Mouse (Mus musculus) spleen, embryonic (tissue): ENCODE data around the gene Cfap77.

Experiments used
- CTCF ChIA-PET: fragments of 350-600 bp; sonication (Branson Sonifier 250); formaldehyde crosslinking; loops from one replicate; lab custom pipeline; 2022; lab: Charles Lee

The Cfap77 gene

DNA sequence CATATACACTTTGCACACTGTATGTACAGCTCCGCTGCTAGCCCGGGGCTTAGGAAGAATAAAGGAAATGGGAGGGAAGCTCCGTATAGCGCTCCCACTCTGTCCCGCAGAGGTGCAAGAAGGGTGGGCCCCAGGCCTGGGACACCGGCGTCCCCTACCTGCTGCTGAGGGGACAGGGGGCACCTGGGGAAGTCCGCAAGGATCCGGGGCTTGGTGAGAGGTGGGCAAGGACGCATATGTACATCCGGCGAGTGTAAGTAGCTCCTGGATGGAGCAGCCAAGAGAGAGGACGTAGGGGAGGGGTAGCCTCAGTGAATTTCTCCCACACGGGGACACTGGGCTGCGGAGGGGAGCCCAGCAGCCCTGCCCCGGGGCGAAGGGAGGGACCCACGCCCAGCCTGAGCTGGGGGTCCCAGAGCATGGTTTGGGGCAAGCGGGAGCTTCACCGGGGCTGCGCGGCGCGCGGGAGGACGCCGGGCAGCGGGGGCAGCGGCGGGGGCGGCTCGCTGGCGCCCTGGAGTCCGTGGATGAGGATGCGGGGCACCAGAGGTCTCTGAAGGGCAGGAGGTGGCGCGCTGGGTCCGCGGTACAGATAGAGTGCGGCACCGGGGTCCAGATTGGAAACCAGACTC is 145.6 kb downstream of the Cfap77 start:
- CTCF ChIA-PET = interaction anchor here (0.5 kb wide), 1 partner anchor 188 kb away, joined by 4 read pairs; no protein-coding TSS in a partner anchor

GRCm38 (mm10) chr2:28908389-28909153 is 146.3 kb downstream of the Cfap77 start:
- CTCF ChIA-PET = no interaction called here

DNA sequence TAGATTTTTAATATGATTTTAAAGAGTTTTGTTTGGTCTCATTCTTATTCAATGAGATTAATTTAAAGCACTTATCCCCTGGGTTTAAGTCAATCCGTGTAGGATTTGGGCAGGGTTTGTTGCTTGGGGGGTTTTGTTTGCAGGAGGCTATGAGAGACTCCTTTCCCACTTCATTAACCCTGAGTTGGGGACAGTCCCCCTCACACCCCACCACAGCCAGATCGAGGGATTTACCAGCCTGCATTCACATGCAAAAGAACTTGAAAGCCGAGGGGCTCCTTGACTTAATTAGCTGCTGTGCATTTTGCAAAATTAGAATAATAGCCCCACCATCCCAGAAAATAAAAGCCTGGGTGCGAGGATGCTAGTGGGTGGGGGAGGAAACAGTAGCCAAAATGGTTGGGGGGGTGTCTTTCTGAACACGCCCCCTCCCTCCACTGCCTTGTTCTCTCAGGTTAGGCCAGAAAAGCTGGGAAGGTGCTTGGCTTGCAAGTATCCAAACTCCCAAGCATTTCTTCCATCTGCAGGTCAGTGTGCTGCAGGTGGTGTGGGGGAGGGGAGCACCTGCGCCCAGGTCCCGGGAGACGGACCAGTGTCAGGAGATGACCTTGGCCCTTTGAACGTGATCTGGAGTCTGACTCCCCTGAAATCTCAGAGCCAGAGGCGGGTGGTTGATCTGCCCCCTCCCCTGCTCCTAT is 147.0 kb downstream of the Cfap77 start:
- CTCF ChIA-PET = no interaction called here

DNA sequence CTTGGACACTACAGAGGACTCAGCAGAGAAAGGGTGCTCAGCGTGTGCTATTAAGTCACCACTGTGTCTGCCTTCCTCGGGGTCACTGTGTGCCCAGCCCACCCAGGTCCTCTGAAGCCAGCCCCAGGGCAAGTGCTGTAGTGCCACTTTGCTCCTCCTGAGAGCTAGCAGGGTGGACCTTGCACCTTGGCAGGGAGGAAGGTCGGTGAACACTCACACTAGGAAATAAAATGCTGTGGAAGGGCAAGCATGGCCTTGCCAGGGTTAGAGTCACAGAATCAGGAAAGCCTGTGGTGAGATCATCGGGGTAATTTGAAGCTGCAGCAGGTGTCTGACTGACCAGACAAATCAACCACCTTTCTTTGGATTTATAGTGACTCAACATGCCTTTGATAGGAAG is 149.3 kb downstream of the Cfap77 start:
- CTCF ChIA-PET = no interaction called here

DNA sequence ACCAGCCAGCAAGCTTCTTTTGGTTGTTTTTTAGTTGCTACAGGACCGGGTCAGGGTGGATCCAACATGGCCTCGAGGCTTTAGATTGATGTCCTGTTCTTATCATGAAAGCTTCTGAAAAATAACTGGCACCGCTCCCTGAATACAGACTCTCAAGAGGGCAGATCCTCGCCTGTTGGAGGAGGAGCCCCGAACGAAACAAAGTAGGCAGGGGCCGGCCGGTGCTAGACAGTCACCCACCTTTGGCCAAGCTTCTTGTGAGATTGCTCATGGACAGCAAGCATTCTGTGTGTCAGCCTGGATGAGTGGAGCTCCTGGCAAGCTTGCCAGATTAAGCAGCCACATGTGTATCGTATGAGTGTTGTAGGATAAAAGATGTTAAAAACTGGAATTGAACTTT is 150.1 kb downstream of the Cfap77 start:
- CTCF ChIA-PET = no interaction called here

DNA sequence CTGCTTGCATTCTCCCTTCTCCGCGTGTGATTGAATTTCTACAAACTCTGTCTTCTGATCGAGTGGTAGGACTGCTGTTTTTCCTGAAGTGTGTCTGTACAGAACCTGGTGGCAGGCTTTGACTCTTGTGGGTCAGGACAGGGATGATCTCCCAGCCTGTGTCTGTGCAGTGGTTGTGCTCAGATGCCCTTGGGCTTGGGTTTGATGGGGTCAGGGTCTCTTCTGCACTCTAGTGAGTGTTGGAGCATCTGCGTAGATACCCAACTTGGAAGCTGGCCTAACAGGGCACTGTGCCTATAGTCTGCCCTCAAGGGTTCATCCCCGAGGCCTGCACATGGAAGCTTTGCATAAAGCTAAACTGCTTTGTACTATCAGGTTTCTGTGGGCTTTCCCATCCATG is 151.0 kb downstream of the Cfap77 start:
- CTCF ChIA-PET = no interaction called here

- CTCF ChIA-PET = interaction anchor here (0.6 kb wide), 1 partner anchor 16 kb away, joined by 3 read pairs; no protein-coding TSS in a partner anchor
Observed at GRCm38 (mm10) chr2:28902291-28902690, 152.6 kb downstream of the Cfap77 start.

GRCm38 (mm10) chr2:28897340-28897899 is 157.4 kb downstream of the Cfap77 start:
- CTCF ChIA-PET = no interaction called here

- CTCF ChIA-PET = no interaction called here
Observed at GRCm38 (mm10) chr2:28895876-28896275, 159.0 kb downstream of the Cfap77 start.

DNA sequence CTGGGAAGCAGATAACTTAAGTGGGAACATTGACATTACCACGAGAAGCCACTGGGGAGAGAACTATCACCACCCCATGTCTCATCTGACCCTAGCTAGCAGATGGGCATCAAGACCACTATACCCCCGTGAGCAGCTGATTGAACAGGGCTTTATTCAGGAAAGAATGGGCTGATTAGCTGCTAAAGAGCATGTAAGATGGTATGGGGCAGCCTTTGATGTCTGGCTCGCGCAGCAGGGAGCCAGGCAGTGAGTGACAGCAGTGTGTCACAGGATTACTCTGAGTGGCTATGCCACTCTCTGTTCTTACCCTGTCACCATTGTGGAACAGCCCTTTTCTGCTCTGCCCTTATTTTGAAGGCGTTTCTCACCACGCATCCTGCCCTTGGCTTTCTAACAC is 161.3 kb downstream of the Cfap77 start:
- CTCF ChIA-PET = no interaction called here

DNA sequence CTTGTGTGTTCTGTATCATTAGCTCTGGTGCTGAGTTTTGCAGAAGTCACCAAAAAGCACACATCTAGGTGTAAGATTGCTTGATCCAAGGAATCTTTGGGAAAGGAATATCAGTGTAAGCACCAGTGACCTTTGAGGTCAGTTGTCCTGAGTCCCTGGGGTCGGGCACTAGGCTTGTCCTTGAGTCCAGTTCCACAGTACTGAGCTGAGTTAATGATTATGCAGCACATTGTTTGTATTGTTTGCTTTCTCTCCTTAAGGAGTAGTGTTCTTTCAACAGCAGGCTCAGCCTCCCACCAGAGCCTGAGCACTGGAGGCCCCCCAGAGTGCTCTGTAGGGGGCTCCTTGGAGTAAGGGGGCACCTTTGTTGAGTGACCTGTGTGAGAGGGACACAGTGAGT is 162.1 kb downstream of the Cfap77 start:
- CTCF ChIA-PET = no interaction called here

DNA sequence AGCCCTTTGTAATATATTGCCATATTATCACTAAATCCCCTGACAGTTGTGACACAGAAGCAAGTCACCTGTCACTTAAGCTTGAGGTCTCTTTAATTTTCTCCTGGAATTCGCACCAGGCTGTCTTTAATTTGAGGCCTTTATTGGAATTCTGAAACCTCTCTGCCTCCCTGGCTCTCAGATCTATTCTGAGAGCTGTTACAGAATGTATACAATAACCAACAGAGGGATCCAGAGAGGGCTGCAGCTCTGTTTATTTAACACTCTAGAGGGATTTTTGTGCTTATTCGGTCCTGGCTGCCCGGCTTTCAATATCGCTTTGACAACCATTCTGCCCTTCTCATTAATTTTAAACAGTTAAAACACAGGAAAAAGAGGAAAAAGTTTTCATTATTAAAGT is 170.0 kb downstream of the Cfap77 start:
- CTCF ChIA-PET = no interaction called here

DNA sequence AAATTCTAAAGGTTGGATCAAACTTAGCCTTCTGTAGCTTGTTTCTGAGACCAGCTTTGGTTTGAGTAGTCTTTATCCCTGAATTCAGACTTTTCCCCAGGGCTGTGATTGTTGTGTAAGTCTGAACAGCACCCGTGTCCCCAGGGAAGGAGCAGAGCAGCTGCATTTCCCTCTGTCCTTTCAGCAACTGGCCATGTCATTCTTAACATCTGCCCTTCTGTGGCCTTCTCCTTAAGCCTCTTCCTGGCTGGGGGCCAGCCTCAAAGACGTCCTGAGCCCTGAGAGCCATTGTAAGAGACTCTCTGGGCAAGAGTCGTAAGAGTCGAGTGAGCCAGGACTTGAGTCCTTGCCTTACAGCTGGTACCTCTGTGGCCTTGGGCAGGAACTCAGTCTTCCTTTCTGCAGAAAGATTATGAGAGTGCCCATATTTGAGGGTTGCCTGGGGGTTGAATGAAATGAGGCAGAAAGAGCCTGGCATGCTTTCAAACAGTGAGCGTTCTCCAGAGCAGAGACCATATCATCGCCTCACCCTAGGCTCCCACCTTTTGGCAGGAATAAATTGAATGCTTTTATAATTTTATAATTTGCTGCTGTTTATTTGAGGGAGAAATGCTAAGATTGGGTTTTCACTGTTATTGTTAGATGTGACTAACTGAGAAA is 171.9 kb downstream of the Cfap77 start:
- CTCF ChIA-PET = interaction anchor here (0.7 kb wide), 1 partner anchor 11 kb away, joined by 4 read pairs; no protein-coding TSS in a partner anchor

GRCm38 (mm10) chr2:28882047-28882446 is 172.8 kb downstream of the Cfap77 start:
- CTCF ChIA-PET = no interaction called here

- CTCF ChIA-PET = no interaction called here
Observed at GRCm38 (mm10) chr2:28881275-28881674, 173.6 kb downstream of the Cfap77 start.
